ENCODE assay signal across 9 mouse cellular contexts in genomic region chr9:98973101-98973521, GRCm38 (mm10). TPM values are rescaled to one million over a fixed set of nuclear protein-coding genes. Genes with fewer than 3 reads are reported as not detected.
DNase-seq lines count a peak whose midpoint lies in the region; ATAC-seq and TF ChIP-seq lines count a peak whose summit lies in the region.
"Had no signal": no experiment of that assay in that cellular context is flagged by ENCODE, and none has a peak within 500 bp of the region (broad histone marks: within the 10 kb centered on the region; RNA-seq: fewer than 3 reads in every experiment).

No protein-coding gene starts in this region.

- H3K36me3 ChIP-seq in kidney, adult 2 months (ENCODE audit: control insufficient read depth, insufficient read depth, low read length), result no peaks in the 10 kb centered on the region
- H3K36me3 ChIP-seq in intestine, embryonic 15.5 days, result no peaks in the 10 kb centered on the region
- H3K36me3 ChIP-seq in neural tube, embryonic 11.5 days (ENCODE audit: control insufficient read depth, insufficient read depth, low read length), result no peaks in the 10 kb centered on the region

- H3K4me3 ChIP-seq in kidney, adult 2 months (ENCODE audit: insufficient read depth, low read depth, low read length), result peak overlapping the region; percentile 5; the same call in 1 of the 2 replicates
- peak overlapping the region; percentile 33 for H3K4me3 ChIP-seq in intestine, embryonic 15.5 days (replicated peaks)
- peak overlapping the region; percentile 22 for H3K4me3 ChIP-seq in neural tube, embryonic 11.5 days (ENCODE audit: low read depth, low read length)

- H3K27me3 ChIP-seq in kidney, adult 2 months (replicated peaks; ENCODE audit: control insufficient read depth, insufficient read depth, low read length), result peaks cover 3% of the 10 kb centered on the region
- peaks cover 72% of the 10 kb centered on the region for H3K27me3 ChIP-seq in intestine, embryonic 15.5 days (replicated peaks)
- H3K27me3 ChIP-seq in neural tube, embryonic 11.5 days (ENCODE audit: control insufficient read depth, insufficient read depth, low read length), result peaks cover 55% of the 10 kb centered on the region

- no peak for TF ChIP-seq CTCF in kidney, adult 2 months (conservative IDR thresholded peaks at IDR 0.05; ENCODE audit: insufficient read depth, insufficient read length, low read depth, low read length)

- WGBS in kidney, adult 2 months, result under 1% methylated on average over 40 of the region's 40 CpGs
- under 1% methylated on average over 40 of the region's 40 CpGs for WGBS in intestine, embryonic 15.5 days
- under 1% methylated on average over 40 of the region's 40 CpGs for WGBS in neural tube, embryonic 11.5 days

- no peak overlapping the region for H3K9ac ChIP-seq in intestine, embryonic 15.5 days
- H3K9ac ChIP-seq in neural tube, embryonic 11.5 days (ENCODE audit: low read length), result no peak overlapping the region

- no peaks in the 10 kb centered on the region for H3K4me1 ChIP-seq in kidney, adult 2 months (ENCODE audit: control insufficient read depth, insufficient read depth, low read length)
- H3K4me1 ChIP-seq in intestine, embryonic 15.5 days (replicated peaks), result peaks cover 9% of the 10 kb centered on the region
- H3K4me1 ChIP-seq in neural tube, embryonic 11.5 days (ENCODE audit: control insufficient read depth, insufficient read depth, low read length), result no peaks in the 10 kb centered on the region

- no peak for DNase-seq in kidney, adult 2 months
- no peak for DNase-seq in kidney, postnatal 14 days
- DNase-seq in embryo, embryonic 10.5 days (ENCODE audit: low spot score), result peak; percentile 59
- DNase-seq in neural tube, embryonic 11.5 days (ENCODE audit: low spot score), result peak; percentile 43
- no peak for DNase-seq in yolk sac, embryonic 10.5 days (ENCODE audit: low spot score)
- DNase-seq in right cerebral cortex, postnatal 14 days, result no peak
- no peak for DNase-seq in left cerebral cortex, adult 11 months (ENCODE audit: low spot score)

- ATAC-seq in intestine, embryonic 15.5 days, result peak; percentile 49; the same call in 1 of the 2 replicates
- ATAC-seq in neural tube, embryonic 11.5 days (ENCODE audit: insufficient read depth, low FRiP score, low TSS enrichment), result peak; percentile 31; the same call in 1 of the 2 replicates

- H3K9me3 ChIP-seq in intestine, embryonic 15.5 days, result no peaks in the 10 kb centered on the region; the same call in 1 of the 2 replicates
- 0 out of 2 replicates have a peak, but pooled peaks cover 3% of the 10 kb centered on the region for H3K9me3 ChIP-seq in neural tube, embryonic 11.5 days (ENCODE audit: control insufficient read depth, low read length)

- H3K4me2 ChIP-seq in intestine, embryonic 15.5 days (replicated peaks), result peak overlapping the region; percentile 76
- peak overlapping the region; percentile 51 for H3K4me2 ChIP-seq in neural tube, embryonic 11.5 days (ENCODE audit: low read depth)

- no peak for TF ChIP-seq POLR2A in kidney, adult 2 months (IDR thresholded peaks at IDR 0.05; ENCODE audit: low read depth, low read length)

- H3K27ac ChIP-seq in kidney, adult 2 months (ENCODE audit: insufficient read depth, low read depth, low read length), result no peak overlapping the region
- H3K27ac ChIP-seq in intestine, embryonic 15.5 days, result no peak overlapping the region
- H3K27ac ChIP-seq in neural tube, embryonic 11.5 days (ENCODE audit: low read depth, low read length), result no peak overlapping the region
- H3K27ac ChIP-seq: macrophage had no signal

RNA-seq across cellular contexts. Expression of gene Faim, which starts 13.1 kb away (rescaled TPM):
- 3.5 and 4.5 TPM in 2 replicates for polyA plus RNA-seq in kidney, adult 2 months (2012; rRNA removed)
- 39.9 and 42.8 TPM in 2 replicates for polyA plus RNA-seq in intestine, embryonic 15.5 days (2015; fragmentation: Nextera tagmentation; extraction: Ambion mirVana)
- 75.0 and 76.5 TPM in 2 replicates for polyA plus RNA-seq in neural tube, embryonic 11.5 days (2014; fragmentation: Nextera tagmentation; extraction: Ambion mirVana)

RNA-seq across cellular contexts. Expression of gene Foxl2, which starts 18.0 kb away (rescaled TPM):
- not detected in 2 replicates for polyA plus RNA-seq in kidney, adult 2 months (2012; rRNA removed)
- not detected in 2 replicates for polyA plus RNA-seq in intestine, embryonic 15.5 days (2015; fragmentation: Nextera tagmentation; extraction: Ambion mirVana)
- polyA plus RNA-seq in neural tube, embryonic 11.5 days (2014; fragmentation: Nextera tagmentation; extraction: Ambion mirVana), result 0.30 and 0.36 TPM in 2 replicates
- polyA plus RNA-seq: macrophage had no signal

Comparison
In these comparisons a context has a peak if more than half of its experiments do, and no peak if none do; other contexts are left out.
1. DNase-seq: peak in embryo, embryonic 10.5 days (single experiment) and neural tube, embryonic 11.5 days (single experiment); none in kidney, adult 2 months (single experiment), kidney, postnatal 14 days (single experiment), yolk sac, embryonic 10.5 days (single experiment), right cerebral cortex, postnatal 14 days (single experiment) and left cerebral cortex, adult 11 months (single experiment).
2. Peak in every context shown above with its lines, with median percentiles within 50 percentile points of each other: H3K4me3 ChIP-seq.